Mouse (Mus musculus) gastrocnemius, adult 18-20 months (tissue): ENCODE measurements at regions not wholly inside any gene's neighbourhood (a gene's known extent, or its start where the extent isn't known, plus 50 kb on each side); places are given as distances from the start of the nearest gene placed in this dataset.
"Not testable (repeated sequence)": the region's sequence is repeated elsewhere in the genome, so short reads cannot be mapped to it uniquely, and the experiment has no call there.

ENCODE experiments used
- DNase-seq: peaks from one replicate; pipeline ENCODE4 v3.0.0; 2021; ENCODE audit warnings: low spot score

- no peak for DNase-seq
Observed at GRCm38 (mm10) chr12:106308291-106308955, 298.4 kb downstream of the Vrk1 start.

DNA sequence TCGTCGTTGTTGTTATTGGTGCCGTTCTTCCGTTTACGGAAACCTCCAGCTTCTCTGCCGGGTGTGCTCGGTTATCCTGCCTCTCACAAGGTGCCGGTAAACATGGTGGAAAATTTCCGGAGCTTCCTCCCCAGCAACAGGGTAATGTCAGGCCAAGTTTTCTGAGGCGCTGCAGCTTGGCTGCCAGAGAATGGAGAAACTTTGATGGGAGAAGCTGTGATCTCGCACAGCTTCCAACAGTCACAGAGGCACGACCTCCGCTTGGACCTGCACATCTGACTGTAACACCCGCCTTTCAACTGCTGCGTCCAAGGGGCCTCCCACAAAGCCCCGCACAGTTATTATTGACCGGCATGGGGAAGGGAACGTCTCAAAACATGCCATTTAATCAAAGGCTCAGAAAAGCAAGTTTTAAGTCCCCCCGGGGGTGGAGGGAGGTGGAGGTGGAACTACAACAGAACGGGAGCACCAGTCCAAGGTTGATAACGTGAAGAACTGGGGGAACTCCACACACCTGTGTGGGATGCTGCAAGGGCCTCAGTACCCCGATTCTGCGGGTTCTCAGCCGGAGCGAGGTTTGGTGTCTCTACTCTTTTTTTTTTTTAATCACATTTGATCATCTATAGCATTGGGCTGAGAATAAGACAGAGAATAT, 299.1 kb downstream of the Vrk1 start:
- no peak for DNase-seq

GRCm38 (mm10) chr12:106310171-106310570, 300.1 kb downstream of the Vrk1 start:
- DNase-seq, result no peak

DNA sequence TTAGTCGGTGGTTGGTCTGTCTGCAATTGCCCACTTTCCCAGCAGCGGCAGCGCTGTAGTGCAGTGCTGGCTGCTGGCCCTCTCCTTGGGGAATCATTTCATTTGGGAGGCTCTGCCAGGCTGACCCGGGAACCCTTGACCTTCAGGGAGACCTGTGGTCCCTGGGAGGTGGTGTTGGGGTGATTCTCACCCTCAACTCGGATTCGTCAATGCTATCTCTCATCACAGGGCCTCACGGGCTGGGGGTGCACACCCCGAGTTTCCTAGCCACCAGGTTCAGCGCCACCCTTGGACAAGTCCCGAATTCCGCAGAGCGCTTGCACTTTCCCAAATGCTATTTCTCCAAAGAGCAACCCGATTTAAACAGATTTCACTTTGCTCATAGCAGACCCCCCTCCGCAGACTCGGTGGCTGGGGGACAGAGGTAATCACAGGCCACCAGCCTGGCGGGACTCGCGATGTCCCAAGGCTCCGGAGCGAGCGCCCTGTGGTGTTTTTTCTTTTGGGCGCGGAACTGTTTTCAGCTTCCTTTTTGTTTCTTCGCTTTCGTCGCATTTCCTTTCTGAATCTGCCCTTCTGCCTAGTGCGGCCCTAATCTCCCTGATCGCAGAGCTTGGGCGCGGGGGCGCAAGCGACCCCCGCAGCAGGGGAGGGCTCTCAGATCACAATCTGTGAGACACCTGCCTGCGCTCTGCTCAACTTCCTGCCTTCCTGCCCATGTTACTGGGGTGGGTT, 300.7 kb downstream of the Vrk1 start:
- no peak for DNase-seq

DNA sequence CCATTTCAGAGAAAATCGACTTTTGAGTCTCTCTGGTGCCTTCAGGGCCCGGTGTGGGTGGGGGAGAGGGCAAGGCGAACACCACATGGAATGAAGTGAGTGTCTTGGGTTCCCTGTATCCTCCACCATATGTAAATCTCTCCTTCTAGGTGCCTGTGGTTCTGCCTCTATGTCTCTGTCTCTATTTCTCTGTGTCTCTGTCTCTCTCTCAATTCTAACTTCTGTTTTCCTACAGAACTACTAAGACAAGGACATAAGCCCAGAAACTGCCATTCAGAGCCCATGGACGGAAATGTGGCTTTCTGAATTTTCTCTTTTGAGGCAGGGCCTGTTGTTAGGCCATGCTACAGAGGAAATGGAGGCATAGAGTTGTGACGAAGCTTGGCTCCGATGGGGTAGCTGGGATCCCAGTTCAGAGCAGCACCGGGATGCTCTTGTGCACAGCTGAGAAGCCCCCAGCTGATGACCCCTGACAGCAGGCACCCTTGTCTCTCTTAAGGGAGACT, 301.3 kb downstream of the Vrk1 start:
- DNase-seq, result no peak

DNA sequence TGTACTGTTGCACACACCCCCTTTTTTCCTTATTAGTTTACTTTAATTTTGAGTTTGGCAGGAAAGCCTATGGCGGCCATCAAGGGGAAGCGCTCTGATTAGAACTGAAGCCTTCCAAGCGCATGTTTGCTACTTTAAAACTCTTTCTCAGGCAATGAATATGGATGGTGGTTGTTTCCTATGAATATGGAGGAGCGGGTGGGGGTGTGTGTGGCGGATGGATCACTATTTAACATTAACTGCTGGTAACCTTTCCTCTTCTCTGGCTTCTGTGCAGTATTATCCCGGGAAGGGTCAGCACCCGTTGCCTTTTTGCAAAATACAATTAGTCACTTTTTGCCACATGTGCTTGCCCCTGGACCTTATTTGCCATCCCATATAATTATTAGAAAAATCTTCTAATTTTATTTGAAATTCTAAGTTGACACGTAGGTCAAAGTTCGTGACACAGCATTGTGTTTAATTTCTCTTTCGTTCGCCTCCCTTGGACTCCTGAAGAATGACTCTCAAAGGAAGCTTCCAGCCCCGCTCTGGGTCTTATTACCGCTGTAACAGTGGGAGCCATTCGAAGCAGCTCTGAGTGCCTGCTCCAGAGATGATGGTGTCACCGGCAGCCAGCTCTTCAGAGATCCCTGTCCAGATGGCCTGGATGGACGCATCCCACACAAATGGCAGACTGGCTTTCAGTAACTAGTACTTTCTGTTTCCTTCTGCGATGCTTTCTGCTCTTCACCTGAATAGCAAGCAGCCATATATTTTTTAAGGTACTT, 302.0 kb downstream of the Vrk1 start:
- no peak for DNase-seq

- DNase-seq, result no peak
Observed at GRCm38 (mm10) chr12:106317738-106318137, 307.7 kb downstream of the Vrk1 start.

GRCm38 (mm10) chr12:106321511-106321910, 311.5 kb downstream of the Vrk1 start:
- DNase-seq, result no peak

GRCm38 (mm10) chr12:106326611-106327010, 316.6 kb downstream of the Vrk1 start:
- DNase-seq, result no peak

DNA sequence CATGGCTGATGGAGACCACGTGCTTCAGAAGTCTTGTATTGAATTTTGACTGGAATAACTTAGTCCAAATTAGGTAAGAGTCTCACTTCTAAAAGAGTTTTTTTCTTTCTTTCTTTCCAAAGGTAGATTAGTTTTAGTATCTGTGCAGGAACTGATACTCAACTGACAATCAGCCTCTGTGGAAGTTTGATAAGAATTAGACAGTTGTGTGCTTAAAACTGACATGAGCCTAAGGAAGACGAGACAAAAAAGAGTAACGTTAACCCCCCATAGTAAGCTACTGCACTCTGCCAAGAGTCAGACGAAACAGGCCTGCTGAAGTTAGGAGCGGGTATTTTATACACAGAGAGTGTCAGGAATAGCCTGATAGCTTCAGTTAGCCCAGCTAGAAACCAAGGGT, 317.3 kb downstream of the Vrk1 start:
- DNase-seq, result no peak

DNA sequence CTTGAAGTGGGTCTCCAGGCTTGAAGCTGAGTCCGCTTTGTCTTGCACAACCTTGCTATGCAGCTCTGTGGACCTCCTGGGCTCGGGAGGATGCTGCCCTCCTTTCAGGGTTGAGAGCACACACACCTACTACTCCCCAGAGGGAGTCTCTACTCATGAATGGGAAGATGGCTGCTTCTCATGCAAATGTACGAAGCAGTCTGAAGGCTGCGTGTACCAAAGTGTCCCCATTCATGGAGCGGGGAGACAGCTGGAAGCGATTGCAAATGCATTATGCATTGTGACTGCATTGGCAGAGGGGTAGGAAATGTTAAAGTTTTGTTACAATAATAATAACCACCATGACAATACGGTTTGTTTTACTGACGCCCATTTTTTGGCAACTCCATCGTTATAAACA, 347.8 kb downstream of the Vrk1 start:
- no peak for DNase-seq

DNA sequence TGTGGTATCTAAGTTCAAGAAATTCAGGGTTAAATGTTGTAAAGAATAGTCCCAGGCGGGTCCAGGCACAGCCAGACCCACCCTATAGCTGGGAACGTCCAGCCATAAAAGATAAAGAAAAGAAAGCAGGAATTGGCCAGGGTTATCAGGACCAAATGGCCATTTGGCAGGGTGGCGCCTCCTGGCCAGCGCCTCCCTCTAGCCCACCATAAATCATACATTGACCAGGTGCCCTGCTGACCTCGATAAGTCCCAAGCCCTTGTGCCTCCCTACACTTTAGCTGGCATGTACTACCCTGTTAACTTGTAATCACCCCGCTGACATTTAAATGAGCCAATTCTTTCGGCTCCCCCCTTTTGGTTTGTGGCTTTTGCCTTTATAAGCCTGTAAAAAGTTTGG, 351.6 kb downstream of the Vrk1 start:
- not testable (repeated sequence) for DNase-seq

GRCm38 (mm10) chr12:106374840-106375375, 364.9 kb downstream of the Vrk1 start:
- DNase-seq, result no peak

DNA sequence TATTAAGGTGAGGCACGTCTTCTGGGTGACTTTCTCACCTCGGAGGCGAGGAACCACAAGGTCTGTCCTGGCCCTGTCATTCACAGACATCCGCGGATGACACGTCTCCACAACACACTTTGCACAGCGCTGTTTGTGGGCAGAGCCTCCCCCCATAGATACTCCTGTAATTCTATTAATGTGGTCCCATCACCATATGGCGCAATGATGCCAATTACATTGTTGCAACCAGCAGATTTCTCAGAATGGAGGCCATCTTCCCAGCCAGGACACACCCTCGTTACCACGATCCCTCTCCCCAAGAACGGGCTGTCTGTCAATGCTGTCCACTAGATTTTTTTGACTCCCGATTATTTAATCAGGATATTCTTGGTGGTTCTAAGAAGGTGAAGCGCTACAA, 365.9 kb downstream of the Vrk1 start:
- no peak for DNase-seq

DNA sequence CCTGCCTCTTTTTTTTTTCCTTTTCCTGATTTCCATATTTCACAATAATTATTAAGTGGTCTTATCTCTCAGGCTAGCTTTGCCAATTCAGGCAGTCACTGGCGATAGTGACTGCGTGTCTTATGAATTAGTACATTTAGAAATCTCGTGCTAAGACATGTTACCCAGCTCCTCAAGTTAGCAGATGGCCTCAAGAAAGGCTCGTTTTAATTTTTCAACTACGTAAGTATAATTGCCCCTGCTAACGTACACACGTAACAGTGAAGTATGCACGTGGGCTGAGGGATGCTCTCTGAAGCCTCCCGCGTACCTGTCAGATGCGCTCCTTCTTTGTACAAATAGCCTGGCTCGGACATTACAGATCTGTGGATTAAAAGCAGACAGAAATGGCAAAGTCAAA, 366.8 kb downstream of the Vrk1 start:
- no peak for DNase-seq

GRCm38 (mm10) chr12:106377281-106377680, 367.3 kb downstream of the Vrk1 start:
- DNase-seq, result no peak

- DNase-seq, result no peak
Observed at GRCm38 (mm10) chr12:106377761-106378160, 367.7 kb downstream of the Vrk1 start.

GRCm38 (mm10) chr12:106378303-106379075, 368.5 kb downstream of the Vrk1 start:
- no peak for DNase-seq

DNA sequence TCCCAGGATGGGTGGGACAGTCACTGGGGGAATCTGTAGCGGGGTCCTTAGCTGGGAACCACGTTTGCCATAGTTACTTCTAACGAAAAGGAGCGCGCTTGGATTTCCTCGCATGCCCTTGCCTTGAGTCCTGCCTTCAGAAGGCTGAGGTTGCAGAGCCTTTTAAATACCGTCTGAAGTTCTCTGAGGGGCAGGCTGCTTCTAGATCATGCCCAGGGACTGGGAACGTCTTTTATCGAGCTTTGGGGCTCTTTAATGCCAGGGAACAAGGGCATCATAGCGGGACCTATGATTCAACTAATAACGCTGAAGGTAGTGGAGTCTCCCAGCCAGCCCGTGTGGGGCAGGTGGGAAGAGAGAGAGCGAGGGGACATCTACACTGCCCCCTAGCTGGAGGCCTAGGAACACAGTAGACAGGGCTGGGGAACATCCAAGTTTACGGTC, 369.1 kb downstream of the Vrk1 start:
- DNase-seq, result no peak

GRCm38 (mm10) chr12:106379779-106380178, 369.8 kb downstream of the Vrk1 start:
- DNase-seq, result no peak

DNA sequence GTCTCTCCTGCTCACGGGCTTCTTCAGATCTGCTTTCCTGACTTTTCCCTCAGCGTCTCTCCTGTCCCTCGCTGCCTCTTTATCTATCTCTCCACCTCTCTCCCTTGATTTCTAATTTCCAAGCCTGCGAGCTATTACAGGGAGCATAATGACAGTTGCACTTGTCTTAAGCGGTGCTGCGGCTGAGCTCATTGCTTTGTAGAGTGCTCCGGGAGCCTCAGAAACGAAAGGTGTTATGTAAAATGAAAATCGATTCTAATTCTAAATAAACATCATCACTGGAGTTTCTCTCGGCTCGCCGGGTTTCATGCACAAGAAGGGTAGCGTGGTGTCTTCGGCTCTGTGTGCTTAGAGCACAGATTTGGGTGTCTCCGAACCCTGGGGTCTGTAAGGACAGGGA, 371.8 kb downstream of the Vrk1 start:
- no peak for DNase-seq
